Mouse (Mus musculus) forebrain, embryonic 13.5 days (tissue): ENCODE data around the gene Mis18a. TPM values are rescaled to one million over a fixed set of nuclear protein-coding genes. Genes with fewer than 3 reads are reported as not detected.

ENCODE experiments used
- ATAC-seq: fragments of 200-750 bp; cut with Nextera tagmentation; 2 replicates; pipeline ENCODE4 v1.8.0; 2017
- H3K27ac ChIP-seq: fragments of 300-500 bp; sonication (generic); 2 replicates; pipeline ENCODE4 v1.5.1; 2015; ENCODE audit warnings: inconsistent platforms, mild to moderate bottlenecking, moderate library complexity
- H3K27me3 ChIP-seq: fragments of 300-500 bp; sonication (generic); 2 replicates; pipeline ENCODE4 v1.6.1; 2015; ENCODE audit warnings: mild to moderate bottlenecking, inconsistent platforms
- H3K36me3 ChIP-seq: fragments of 300-500 bp; sonication (generic); 2 replicates; pipeline ENCODE4 v1.6.1; 2015; ENCODE audit warnings: mild to moderate bottlenecking, inconsistent platforms; ENCODE audit not compliant: poor library complexity, severe bottlenecking
- H3K4me1 ChIP-seq: fragments of 300-500 bp; sonication (generic); 2 replicates; pipeline ENCODE4 v1.6.1; 2015; ENCODE audit warnings: inconsistent platforms
- H3K4me2 ChIP-seq: fragments of 300-500 bp; sonication (generic); 2 replicates; pipeline ENCODE4 v1.6.1; 2015; ENCODE audit warnings: inconsistent platforms, mild to moderate bottlenecking, moderate library complexity
- H3K4me3 ChIP-seq: fragments of 300-500 bp; sonication (generic); 2 replicates; pipeline ENCODE4 v1.5.1; 2015; ENCODE audit warnings: mild to moderate bottlenecking, inconsistent platforms
- H3K9ac ChIP-seq: fragments of 300-500 bp; sonication (generic); 2 replicates; pipeline ENCODE4 v1.6.1; 2015; ENCODE audit warnings: mild to moderate bottlenecking, inconsistent platforms
- H3K9me3 ChIP-seq: fragments of 300-500 bp; sonication (generic); replicated peaks from 2 replicates; pipeline ENCODE4 v1.6.1; 2016; ENCODE audit warnings: inconsistent platforms
- WGBS: fragments of 180-500 bp; shearing (Covaris S2); methylation state at CpG from one replicate; pipeline ENCODE4 v1.1.7; 2015; 5-methylcytosine and 5-hydroxymethylcytosine counted together
- polyA plus RNA-seq: library from polyadenylated mRNA; unstranded; fragments of >200 nt; fragmentation: Nextera tagmentation; extraction: Ambion mirVana; gene quantifications from 2 replicates; pipeline ENCODE4 v1.2.1, GENCODE M21; 2015

The Mis18a gene
- polyA plus RNA-seq, 1 experiment from 2014 or later: 73.6 TPM

- WGBS: 92% methylated on average over 26 of the region's 26 CpGs
- H3K9me3 ChIP-seq: no peaks in the 10 kb centered on the region
Observed at GRCm38 (mm10) chr16:90738092-90738956, 11.1 kb upstream of the Mis18a start, which contains the start of gene Mrap. Mrap (plus strand) TSS chr16:90738207.

GRCm38 (mm10) chr16:90736672-90737270 lies 9.6 kb upstream of the Mis18a start:
- no peak overlapping the region for H3K9ac ChIP-seq
- no peak overlapping the region for H3K4me3 ChIP-seq
- H3K27me3 ChIP-seq: no peaks in the 10 kb centered on the region
- H3K9me3 ChIP-seq: no peaks in the 10 kb centered on the region
- 82% methylated on average over 10 of the region's 10 CpGs for WGBS
- no peaks in the 10 kb centered on the region for H3K36me3 ChIP-seq
- H3K27ac ChIP-seq: no peak overlapping the region
- H3K4me2 ChIP-seq: no peak overlapping the region
- H3K4me1 ChIP-seq: no peaks in the 10 kb centered on the region
- no peak for ATAC-seq

More at GRCm38 (mm10) chr16:90738092-90738956, 11.1 kb upstream of the Mis18a start, which contains the start of gene Mrap:
- H3K36me3 ChIP-seq: no peaks in the 10 kb centered on the region
- H3K27ac ChIP-seq: no peak within 1 kb of the TSS
- no peaks in the 10 kb centered on the region for H3K27me3 ChIP-seq
- H3K4me3 ChIP-seq: no peak within 1 kb of the TSS
- no peak within 1 kb of the TSS for H3K4me2 ChIP-seq
- H3K9ac ChIP-seq: no peak within 1 kb of the TSS
- ATAC-seq: no peak
- H3K4me1 ChIP-seq: no peaks in the 10 kb centered on the region

- no peak overlapping the region for H3K4me3 ChIP-seq
- H3K27me3 ChIP-seq: no peaks in the 10 kb centered on the region
- no peak overlapping the region for H3K4me2 ChIP-seq
- 83% methylated on average over 4 of the region's 4 CpGs for WGBS
- no peak overlapping the region for H3K9ac ChIP-seq
- no peak for ATAC-seq
- H3K4me1 ChIP-seq: no peaks in the 10 kb centered on the region
- no peak overlapping the region for H3K27ac ChIP-seq
- no peaks in the 10 kb centered on the region for H3K36me3 ChIP-seq
- H3K9me3 ChIP-seq: peaks cover 4% of the 10 kb centered on the region; the same call in 1 of the 2 replicates
Observed at GRCm38 (mm10) chr16:90735611-90736010, 8.4 kb upstream of the Mis18a start.

- peak; percentile 62 for ATAC-seq
- H3K36me3 ChIP-seq: peaks cover 11% of the 10 kb centered on the region
- H3K27ac ChIP-seq: no peak overlapping the region
- H3K4me1 ChIP-seq: peaks cover 9% of the 10 kb centered on the region
- WGBS: 7% methylated on average over 38 of the region's 38 CpGs
- H3K4me2 ChIP-seq: peak overlapping the region; percentile 99
- no peaks in the 10 kb centered on the region for H3K27me3 ChIP-seq
- H3K9ac ChIP-seq: peak overlapping the region; percentile 83
- peak overlapping the region; percentile 89 for H3K4me3 ChIP-seq
- peaks cover 4% of the 10 kb centered on the region; the same call in 1 of the 2 replicates for H3K9me3 ChIP-seq
Observed at GRCm38 (mm10) chr16:90726600-90727227, 490 bp downstream of the Mis18a start.

GRCm38 (mm10) chr16:90724051-90724450 lies 3.2 kb downstream of the Mis18a start:
- H3K27me3 ChIP-seq: no peaks in the 10 kb centered on the region
- ATAC-seq: no peak
- H3K4me2 ChIP-seq: no peak overlapping the region
- H3K27ac ChIP-seq: no peak overlapping the region
- H3K9ac ChIP-seq: no peak overlapping the region
- H3K4me3 ChIP-seq: no peak overlapping the region
- peaks cover 9% of the 10 kb centered on the region for H3K4me1 ChIP-seq
- WGBS: 97% methylated on average over 4 of the region's 4 CpGs
- no peaks in the 10 kb centered on the region for H3K9me3 ChIP-seq
- peaks cover 30% of the 10 kb centered on the region for H3K36me3 ChIP-seq

DNA sequence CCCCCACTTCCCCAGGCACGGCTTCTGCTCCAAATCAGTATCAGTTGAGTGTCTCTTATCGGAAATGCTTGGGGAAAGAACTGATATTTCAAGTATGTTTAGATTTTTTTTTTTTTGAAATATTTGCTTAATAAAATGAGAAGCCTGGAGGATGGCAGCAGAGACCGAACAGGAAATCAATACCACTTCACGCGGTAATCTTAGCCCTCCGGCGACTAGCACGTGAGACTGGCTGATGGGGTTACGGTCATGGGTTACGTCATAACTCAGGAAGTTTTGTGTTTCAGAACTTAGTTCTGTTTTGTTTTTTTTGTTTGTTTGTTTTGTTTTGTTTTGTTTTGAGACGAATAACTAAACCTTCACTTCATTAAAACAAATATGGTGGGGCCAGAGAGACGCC lies 16.9 kb downstream of the Mis18a start:
- no peak for ATAC-seq
- peak overlapping the region; percentile 57 for H3K9ac ChIP-seq
- WGBS: 82% methylated on average over 12 of the region's 12 CpGs

GRCm38 (mm10) chr16:90709711-90710289 lies 17.4 kb downstream of the Mis18a start:
- H3K27me3 ChIP-seq: peaks cover 9% of the 10 kb centered on the region
- H3K9ac ChIP-seq: peak overlapping the region; percentile 57
- H3K4me2 ChIP-seq: peak overlapping the region; percentile 59
- peaks cover 30% of the 10 kb centered on the region for H3K4me1 ChIP-seq
- H3K27ac ChIP-seq: peak overlapping the region; percentile 81
- WGBS: 9% methylated on average over 17 of the region's 17 CpGs
- H3K4me3 ChIP-seq: peak overlapping the region; percentile 23
- peak; percentile 92 for ATAC-seq
- H3K9me3 ChIP-seq: no peaks in the 10 kb centered on the region
- H3K36me3 ChIP-seq: no peaks in the 10 kb centered on the region

More for the DNA sequence above, 16.9 kb downstream of the Mis18a start:
- Histone ChIP-seq H3K4me2 (peak overlapping the region; percentile 59), H3K36me3 (no peaks in the 10 kb centered on the region), H3K27me3 (peaks cover 9% of the 10 kb centered on the region), H3K9me3 (no peaks in the 10 kb centered on the region), H3K4me3 (peak overlapping the region; percentile 23), H3K4me1 (peaks cover 30% of the 10 kb centered on the region), H3K27ac (peak overlapping the region; percentile 81)

DNA sequence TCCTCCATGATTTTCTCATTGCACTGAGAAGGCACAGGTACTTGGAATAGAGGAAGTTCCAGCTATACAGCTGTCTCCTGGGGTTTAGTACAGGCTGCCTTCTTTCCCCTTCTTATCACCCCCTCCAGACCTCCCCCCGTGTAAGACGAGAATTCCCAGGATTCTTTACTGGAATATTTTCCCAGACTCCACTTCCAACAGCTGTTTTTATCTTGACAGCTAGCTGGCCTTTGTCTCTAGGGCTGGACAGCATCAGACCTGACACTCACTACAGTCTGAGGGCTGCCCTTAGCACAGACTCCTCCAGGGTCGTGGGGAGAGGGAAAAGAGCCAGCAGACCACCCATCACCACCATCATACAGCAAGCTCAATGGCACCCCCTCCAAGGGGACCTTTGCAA lies 20.9 kb downstream of the Mis18a start:
- 58% methylated on average over 3 of the region's 3 CpGs for WGBS
- H3K27me3 ChIP-seq: no peaks in the 10 kb centered on the region; the same call in 1 of the 2 replicates
- no peak overlapping the region for H3K4me2 ChIP-seq
- no peak for ATAC-seq
- no peak overlapping the region for H3K27ac ChIP-seq
- H3K9ac ChIP-seq: no peak overlapping the region
- peaks cover 22% of the 10 kb centered on the region for H3K4me1 ChIP-seq
- no peaks in the 10 kb centered on the region for H3K36me3 ChIP-seq
- no peak overlapping the region for H3K4me3 ChIP-seq
- no peaks in the 10 kb centered on the region for H3K9me3 ChIP-seq

- Histone ChIP-seq H3K9me3 (no peaks in the 10 kb centered on the region), H3K9ac (no peak overlapping the region), H3K4me1 (peaks cover 8% of the 10 kb centered on the region), H3K27me3 (no peaks in the 10 kb centered on the region; the same call in 1 of the 2 replicates), H3K4me2 (no peak overlapping the region), H3K4me3 (no peak overlapping the region), H3K36me3 (no peaks in the 10 kb centered on the region), H3K27ac (no peak overlapping the region)
- ATAC-seq: no peak
- 88% methylated on average over 13 of the region's 13 CpGs for WGBS
Observed at GRCm38 (mm10) chr16:90704161-90704825, 22.9 kb downstream of the Mis18a start.

DNA sequence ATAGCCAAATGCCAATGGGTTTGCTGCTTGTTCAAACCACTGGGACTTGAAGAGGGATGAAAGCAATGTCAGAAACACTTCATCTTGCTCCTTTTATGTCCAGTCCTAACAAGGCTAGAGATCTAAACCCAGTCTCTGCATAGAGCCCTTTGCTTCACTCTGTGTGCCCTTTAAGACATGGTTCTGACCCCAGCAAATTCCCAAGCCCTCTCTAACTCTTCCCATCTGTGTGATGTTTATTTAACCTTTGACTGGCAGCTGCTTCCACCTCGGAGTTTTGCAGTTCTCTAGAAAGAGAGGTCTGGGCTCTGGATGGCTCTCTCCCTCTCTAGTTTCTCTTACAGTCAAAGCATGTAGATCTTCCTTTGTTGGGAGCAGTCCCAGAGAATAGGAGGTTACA lies 23.6 kb downstream of the Mis18a start:
- WGBS: 50% methylated on average over 1 of the region's 1 CpGs

DNA sequence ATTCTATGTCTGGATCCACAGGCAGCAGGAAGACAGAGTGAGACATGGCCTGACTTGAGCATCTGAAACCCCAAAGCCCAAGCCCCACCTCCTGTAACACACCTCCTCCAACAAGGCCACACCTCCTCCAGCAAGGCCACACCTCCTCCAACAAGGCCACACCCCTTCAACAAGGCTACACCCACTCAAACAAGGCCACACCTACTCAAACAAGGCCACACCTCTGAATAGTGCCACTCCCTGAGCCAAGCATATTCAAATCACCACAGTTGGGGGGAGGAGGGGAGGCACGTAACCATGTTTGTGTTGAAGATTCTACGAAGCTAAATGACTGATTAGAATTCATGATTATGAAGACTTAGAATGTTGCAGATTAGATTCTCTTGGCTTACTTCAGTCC lies 25.7 kb downstream of the Mis18a start:
- H3K9ac ChIP-seq: no peak overlapping the region
- WGBS: 98% methylated on average over 2 of the region's 2 CpGs
- H3K27ac ChIP-seq: no peak overlapping the region
- ATAC-seq: no peak
- H3K4me3 ChIP-seq: no peak overlapping the region
- no peaks in the 10 kb centered on the region for H3K4me1 ChIP-seq
- H3K36me3 ChIP-seq: no peaks in the 10 kb centered on the region
- no peak overlapping the region for H3K4me2 ChIP-seq
- H3K9me3 ChIP-seq: no peaks in the 10 kb centered on the region
- no peaks in the 10 kb centered on the region for H3K27me3 ChIP-seq

More for the DNA sequence above, 23.6 kb downstream of the Mis18a start:
- no peak for ATAC-seq
- Histone ChIP-seq H3K9ac (no peak overlapping the region), H3K4me2 (no peak overlapping the region), H3K27me3 (no peaks in the 10 kb centered on the region; the same call in 1 of the 2 replicates), H3K36me3 (no peaks in the 10 kb centered on the region), H3K27ac (no peak overlapping the region), H3K9me3 (no peaks in the 10 kb centered on the region), H3K4me3 (no peak overlapping the region), H3K4me1 (peaks cover 2% of the 10 kb centered on the region)
